Mouse (Mus musculus) frontal cortex, postnatal 14 days (tissue): ENCODE measurements around the gene Nit2.
"Not testable (repeated sequence)": the region's sequence is repeated elsewhere in the genome, so short reads cannot be mapped to it uniquely, and the experiment has no call there.

Source experiments
- DNase-seq, 2 experiments: peaks; one replicate each; pipeline ENCODE4 v3.0.0; 2022; ENCODE audit warnings: low spot score in 2 of 2

Nit2 gene

DNA sequence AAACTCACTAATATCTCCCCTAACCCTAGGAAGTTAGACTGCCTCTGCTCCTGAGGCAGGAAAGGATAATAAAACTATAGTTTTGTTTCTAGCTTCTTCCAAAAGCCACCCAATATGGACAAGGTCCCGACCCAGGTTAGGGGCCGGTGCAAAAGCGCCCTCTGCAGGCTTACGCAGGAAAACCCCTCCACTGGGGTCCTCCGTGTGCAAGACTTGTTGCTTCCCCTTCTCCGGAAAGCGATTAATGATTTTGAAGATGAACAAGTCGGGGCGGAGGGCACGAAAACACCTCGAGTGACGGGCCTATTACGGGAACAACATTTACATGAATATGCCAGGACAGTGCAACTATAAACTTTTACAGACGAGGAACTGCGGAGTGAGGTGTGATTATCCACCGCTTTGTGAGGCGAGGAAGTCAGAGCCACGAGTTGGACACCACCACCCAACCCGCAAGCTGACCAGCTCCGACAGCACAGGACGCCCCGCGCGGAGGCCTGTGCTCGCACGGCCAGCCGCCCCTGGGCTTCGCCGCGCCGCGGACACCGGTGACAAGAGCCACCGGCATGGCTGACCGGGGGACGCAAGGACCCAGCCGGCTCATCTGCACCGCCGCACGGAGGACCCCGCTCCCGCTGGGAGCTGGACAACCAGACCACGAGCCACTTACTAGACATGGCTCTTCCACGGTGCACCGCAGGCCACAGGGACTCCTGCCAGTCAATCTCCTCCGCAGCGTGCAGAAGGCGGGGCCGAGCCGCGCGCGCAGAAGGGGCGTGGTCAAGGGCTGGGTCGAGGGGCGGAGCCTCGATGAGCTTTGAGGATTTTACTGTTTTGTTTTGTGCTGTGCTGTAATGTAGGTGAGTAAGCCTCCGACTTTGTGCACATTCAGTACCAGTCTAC is at the start of gene Nit2:
TSS of gene Nit2 (minus strand) at position 731 of the 903 bp plus-strand sequence.
- peak; percentile 85 to 93 for DNase-seq

DNA sequence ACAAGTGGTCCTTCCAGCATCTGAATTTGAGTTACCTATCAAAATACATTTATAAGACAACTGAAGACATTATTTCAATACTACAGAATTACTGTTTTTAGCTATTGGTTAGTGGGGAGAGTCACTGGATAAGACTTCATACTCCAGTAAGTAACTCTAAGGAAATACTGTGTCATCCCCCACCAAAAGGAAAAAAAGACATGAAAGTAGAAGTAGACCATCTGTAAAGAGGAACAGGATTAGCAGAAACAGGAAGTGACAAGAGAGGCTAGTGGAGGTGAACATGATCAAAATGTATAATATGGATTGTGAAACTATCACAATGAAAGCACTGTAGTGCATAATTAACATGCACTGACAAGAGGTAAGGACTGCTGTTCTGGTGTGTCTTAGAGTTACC is 48.8 kb upstream of the Nit2 start:
- no peak for DNase-seq

DNA sequence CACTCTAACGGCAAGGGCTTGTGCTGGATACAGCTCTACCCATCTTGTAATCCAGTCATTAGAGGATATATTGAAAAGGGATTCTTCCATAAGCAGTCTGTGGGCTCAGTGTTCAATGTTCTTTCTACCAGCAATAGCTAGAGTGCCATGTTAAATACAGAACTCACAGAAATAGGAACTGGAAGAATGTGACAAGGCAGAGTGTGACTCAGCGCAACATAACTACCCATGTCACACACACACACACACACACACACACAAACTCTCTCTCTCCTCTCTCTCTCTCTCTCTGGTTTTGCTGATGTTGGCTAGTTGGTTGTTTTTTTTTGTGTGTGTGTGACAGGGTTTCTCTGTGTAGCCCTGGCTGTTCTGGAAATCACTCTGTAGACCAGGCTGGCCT is 43.9 kb upstream of the Nit2 start:
- DNase-seq = no peak

DNA sequence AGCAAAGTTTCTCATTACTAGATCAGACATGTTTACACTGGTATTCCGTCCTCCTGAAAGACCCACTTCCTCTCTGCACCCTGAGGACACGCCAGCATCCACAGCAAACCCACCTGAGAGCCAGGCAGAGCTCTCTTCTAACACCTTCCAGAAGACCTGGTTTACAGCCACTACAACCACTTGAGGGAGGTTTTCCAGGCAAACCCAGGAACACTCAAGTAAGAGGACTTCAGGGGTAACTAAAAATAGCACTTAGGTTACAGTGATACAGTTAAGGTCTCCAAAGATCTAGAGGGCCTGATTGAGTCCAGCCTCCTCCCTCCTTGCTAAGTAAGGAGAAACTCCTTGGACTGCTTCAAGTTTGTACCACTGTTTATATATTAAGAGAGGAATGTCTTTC is 41.2 kb upstream of the Nit2 start:
- DNase-seq = no peak

DNA sequence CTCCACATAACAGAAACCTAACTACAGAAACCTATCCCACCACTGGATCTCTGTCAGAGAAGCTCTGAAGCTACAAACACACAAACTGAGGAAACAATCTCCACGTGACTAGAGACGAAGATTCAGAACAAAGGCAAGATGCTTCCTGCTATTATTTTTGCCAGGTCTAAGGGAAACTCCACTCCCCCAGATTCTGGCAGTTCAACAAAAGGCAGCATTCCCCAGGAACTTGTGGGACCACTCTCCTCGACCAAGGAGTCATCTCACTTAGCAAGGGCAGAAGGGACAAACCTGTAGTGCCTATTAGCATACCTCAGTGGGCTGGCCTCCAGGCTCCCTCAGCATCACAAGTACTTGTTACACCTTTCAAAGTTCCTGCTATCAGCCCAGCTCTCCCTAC is 30.1 kb upstream of the Nit2 start:
- DNase-seq = no peak

DNA sequence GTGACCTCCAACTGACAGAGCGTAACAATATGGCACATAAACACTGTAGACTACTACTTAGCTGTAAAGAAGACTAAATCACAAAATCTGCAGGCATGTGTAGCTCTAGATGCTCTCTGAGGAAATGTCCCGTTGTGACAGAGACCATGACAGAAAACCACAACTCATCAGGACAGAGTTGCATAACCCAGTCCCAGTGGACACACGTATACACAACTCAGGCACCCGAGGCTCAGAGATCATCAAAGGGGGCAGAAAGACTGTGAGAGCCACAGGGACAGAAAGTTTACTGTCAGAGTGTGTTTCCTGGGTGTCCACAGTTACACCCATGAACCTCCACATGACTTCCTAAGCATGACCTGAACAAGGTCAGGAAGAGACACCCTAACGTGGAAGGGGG is 29.4 kb upstream of the Nit2 start:
- no peak for DNase-seq

DNA sequence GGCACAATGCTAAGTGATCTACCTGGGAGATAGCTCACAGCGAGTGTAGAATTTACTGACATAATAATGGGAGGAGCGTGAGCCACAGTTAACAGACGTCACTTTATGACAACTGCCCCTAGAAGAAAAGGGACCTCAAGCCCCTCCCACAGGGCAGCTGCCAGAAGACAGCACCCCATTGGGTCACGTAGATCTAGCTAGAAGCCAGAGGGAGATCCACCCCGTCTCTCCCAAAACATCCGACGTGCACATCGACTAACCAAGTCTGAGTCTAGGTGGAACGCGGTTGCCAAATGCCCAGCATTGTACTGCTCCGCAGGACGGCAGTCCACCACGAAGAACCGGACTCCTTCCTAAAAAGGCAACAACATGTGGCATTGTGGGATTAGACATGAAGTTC is 24.1 kb upstream of the Nit2 start:
- no peak for DNase-seq

DNA sequence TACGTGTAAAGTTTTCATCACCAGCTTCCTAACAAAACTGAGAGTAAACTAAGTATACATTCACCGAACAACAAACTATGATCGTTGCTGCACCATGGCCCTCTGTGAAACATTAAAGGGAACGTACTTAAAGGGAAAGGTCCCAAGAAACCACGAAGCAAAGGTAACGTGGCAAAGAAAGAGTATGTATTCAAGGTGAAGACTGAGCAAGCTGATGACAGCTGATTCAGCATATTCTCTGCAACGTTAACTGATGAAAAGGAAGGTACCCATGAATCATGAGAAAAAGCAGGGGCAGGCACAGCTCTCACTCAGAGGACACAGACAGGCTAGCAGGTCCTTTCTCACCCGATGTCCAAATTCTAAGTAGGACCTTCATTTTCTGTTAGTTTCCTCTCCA is 23.2 kb upstream of the Nit2 start:
- no peak for DNase-seq

DNA sequence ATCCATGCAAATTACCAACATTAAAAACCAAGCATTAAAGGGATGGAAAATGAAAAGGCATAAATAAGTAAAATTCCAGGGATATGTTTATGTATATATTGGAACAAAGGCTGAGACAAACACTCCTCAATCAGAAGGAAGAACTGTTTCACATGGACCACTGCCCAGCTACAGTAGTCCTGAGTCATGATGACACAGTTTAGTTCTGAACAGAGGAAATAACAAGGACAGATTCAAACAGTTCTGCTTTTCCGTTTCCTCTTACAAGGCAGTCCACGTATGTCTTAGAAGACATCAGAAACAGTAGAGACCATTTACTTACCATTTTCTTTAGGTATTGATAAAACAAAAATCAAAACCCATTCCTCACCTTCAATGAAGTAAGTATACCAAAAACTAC is 22.4 kb upstream of the Nit2 start:
- DNase-seq = no peak

DNA sequence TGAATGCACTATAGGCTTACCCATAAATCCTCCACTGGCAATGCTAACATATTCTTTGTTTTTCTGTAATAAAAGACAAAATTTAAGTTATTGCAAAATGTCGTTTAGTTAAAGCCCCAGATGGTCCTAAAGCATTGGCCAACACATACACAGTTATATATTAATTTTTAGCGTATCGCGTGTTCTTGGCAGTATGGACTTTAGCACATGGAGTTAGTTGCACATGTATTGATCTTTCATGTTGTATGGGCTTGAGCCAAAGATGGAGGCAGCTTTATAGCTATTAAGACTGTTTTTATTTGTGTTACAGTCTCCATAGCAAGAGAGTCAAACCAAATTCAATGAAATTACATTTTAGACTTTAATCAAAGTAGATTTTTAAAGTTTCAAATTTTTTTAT is 19.5 kb upstream of the Nit2 start:
- no peak for DNase-seq

DNA sequence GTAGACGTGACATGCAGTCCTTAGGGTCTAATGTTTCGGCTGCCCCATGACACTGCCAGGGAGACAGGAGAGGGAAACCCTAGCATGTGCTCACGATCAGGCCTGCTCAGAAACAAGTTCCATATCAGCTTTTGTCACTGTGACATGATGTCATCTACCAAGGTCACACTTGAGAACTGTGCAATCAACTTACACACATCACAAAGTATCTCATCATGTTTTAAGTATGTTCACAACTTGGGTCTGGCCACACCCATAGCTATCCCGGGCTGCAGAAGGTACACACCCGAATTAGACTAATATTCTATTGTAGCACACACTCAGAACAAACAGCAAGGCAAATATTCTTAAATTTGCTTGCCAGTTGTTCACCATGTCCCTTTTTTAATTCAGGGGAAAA is 14.9 kb upstream of the Nit2 start:
- DNase-seq = no peak

DNA sequence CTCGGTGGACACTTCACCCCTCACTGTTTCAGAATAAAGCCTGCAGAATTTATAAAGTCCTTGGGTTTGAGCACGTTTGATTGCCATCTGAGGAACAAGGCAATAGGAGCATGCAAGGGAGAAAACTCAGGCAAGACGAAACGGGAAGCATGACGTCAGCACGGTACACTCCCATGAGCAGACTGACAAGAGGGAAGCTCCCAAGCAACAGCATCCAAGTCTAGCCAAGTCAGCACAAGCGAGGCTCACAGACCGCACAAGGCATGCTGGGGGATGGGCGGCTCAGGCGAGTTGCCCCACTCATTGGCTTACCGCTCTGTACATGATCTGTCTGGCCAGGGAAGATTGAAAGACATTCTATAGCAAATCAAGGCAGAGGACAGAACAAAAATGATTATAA is 14.0 kb upstream of the Nit2 start:
- peak; percentile 27 to 30 for DNase-seq

DNA sequence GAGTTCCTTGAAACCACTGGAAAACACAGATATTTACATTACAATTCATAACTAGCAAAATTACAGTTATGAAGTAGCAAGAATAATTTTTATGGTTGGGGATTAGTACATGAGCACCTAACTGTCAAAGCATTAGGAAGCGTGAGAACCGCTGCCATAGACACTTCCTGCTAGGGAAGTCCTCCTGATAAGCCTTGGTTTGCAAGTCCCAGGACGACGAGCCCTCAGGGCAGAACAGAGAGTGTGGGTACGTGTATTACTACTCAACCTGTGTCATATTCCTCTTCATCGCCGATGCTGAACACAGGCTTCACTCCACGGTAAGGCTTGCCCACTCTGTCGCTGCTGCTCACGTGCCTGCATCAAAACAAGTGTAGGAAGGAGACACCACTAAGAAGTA is 10.5 kb upstream of the Nit2 start:
- DNase-seq = no peak

DNA sequence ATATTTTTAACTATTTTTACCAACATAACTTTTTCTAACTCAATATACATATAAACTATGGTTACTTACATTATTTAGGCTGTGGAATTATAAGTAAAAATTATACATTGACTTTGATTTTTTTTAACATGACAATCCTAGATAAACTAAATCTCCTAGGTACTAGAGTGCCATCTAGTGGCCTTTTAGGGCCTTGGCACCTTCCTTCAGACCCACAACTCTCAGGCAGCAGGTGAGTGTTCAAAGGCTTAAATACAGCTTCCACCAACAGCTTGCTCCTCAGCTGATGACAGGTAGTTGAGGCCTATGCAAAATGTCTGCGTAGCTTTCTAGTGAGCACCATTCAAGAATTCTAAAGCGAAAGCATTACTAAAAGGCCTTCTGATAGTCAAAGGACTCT is 10.1 kb upstream of the Nit2 start:
- no peak for DNase-seq

DNA sequence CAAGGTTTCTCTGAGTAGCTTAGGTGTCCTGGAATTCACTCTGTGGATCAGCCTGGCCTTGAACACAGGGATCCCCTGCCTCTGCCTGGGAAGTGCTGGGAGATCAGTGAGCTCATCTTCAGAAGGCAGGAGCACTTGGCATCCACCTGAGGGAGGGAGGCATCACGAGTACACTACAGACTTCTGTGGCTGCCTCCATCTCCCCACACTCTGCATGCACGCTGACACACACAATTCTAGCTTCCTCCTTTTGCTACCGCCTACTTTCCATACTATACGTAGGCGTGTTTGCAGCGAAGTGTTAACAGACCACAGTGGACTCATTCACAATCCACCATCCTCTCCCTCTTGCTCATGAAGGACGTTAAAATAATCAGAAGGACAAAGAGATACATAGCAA is 9.1 kb upstream of the Nit2 start:
- peak; percentile 30 to 32 for DNase-seq

DNA sequence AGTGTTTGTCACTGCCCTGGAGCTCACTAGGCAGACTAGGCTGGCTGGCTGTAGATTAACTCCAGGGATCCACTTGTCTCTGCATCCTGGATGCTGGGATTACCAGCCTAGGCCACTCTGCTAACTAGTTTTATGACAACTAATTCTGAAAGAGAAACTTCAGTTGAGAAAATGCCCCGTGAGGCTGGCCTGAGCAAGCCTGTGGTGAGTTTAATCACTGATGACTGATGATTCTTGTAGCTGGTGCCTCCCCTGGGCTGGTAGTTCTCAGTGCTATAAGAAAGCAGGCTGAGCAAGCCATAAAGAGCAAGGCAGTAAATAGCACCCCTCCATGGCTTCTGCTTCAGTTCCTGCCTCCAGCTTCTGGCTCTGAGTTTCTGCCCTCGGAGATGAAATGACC is 8.6 kb upstream of the Nit2 start:
- no peak for DNase-seq

DNA sequence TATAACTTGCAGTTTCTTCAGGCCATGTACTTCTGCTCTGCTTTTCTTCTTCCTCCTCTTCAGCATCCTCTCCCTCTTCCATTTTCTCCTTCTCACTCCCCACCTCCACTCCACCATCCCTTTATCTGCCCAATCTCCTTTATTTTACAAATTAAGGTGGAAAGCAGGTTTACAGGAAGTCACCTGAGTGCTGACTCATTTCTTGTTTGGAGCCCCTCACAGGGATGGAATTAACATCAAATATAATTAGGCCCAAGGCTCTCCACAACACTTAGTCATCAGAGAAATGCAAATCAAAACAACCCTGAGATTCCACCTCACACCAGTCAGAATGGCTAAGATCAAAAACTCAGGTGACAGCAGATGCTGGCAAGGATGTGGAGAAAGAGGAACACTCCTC is 7.3 kb upstream of the Nit2 start:
- not testable (repeated sequence) for DNase-seq

DNA sequence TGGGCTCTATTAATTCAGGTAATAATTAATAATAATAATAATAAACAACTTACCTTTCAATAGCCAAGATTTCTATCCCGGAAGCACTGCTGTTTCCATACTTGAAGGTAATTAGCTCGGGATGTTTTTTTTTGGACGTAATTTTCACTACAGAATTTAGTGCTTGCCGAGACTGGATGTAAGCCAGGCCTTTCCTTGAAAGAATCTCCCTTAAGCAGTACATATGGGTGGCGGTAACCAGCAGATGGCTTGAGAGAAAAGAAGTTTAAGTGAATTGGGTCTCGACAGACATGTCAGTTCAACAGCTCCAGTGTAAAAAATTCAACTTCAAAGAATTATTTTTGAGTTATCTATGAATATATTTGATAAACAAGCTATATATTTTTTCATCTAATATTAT is 4.4 kb upstream of the Nit2 start:
- DNase-seq = no peak

DNA sequence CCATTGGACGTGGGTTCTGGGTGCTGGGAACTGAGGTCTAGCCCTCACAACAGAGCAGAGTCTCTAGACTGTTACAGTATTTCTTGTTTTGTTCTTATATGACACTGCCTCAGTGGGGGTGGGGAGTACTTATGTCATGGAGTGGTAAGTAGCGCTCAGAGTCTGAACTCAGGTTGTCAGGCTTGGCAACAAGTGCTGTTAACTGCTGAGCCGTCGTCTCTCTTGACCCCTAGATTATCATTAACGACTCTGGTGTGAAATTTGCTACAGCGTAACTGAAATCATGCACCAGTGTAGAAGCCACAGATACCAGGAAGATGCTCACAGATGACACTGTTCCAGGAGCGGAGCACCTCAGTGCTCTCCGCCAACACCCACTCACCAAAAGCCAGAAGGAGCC is 4.0 kb upstream of the Nit2 start:
- no peak for DNase-seq

DNA sequence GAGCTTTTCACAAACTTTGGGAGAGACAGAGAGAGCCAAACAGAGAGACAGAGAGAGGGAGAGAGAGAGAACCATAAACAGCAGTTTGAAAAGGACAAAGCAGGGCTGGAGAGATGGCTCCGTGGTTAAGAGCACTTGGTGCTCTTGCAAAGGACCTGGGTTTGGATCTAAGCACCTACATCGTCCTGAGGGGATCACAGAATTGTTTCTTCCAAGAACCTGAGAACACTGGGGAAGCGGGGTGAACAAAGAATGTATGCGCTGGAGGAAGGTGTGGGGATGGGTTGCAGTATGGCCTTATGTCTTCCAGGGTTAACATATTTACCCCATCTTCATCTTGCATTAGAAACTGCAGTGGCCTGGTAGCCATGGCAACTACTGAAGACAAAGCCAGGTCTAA is 1.1 kb upstream of the Nit2 start:
- DNase-seq = no peak

DNA sequence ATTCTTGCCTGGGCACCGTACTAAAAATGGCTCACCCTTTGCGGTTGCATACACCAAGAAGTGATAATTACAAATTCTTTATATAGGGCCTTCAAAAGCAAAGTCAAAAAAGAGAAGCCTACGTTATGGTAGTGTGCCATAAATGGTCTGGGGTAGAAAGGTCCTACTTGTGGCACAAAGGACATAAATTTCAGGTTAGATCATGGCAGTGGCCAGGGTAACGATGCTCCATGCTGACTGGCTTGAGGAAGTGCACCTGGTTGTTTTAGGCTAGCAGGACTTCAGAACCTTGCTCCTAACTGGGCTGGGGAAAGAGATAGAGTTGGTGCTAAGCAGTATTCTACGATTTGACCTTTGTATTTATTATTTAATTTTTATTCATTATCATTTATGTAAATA is 372 bp upstream of the Nit2 start:
- DNase-seq = no peak

DNA sequence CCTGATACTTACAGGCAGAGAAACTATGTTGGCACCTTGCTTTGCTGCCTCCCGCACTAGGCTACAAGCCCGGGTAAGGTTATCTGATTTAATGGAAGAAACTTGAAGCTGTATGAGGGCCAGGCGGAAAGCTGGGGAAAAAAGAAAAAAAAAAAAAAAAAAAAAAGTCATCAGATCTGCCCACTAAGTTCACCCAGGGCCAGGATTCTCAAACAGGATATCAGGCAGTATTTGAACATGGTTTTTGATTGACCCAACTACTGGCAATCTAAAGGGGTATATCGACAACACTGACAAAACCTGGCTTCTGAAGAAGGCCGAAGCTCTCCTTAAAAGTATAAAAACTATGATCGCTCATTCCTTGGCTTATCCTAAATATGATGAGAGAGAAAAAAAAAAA is 1.1 kb downstream of the Nit2 start:
- DNase-seq = no peak

DNA sequence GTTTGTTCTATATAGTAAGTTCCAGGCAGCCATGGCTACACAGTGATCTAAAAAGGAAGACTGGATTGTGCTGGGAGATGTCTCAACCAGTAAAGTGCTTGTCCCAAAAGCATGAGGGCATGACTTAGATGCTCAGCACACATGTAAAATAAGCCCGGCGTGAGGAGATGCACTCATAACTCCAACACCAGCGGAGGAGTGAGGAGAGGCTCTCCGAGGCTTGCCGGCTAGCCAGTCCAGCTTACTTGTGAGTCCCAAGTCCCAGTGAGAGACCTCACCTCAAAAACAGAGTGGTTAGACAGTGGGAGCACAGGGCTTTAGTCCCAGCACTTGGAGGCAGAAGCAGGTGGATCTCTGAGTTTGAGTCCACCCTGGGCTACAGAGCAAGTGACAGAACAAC is 2.0 kb downstream of the Nit2 start:
- DNase-seq = no peak

DNA sequence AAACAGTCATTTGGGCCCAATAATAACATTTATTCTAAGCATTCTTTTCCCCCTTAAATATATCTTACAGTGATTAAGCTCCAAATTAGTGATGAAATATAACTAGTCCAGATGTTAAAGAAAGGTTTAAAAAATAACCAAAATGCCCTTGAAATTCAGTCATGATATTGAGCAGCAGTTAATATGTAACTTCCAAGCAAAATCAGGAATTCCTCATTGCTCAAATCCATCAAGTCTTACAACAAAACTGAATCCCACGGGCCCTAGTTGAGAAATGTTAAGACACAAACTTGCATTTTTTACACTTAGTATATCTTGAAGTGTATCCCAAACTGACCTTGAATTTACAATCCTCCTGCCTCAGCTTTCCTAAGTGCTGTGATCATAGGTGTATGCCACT is 3.4 kb downstream of the Nit2 start:
- DNase-seq = no peak
